Mouse (Mus musculus): Measurements from ENCODE around the gene Galns. TPM values are rescaled to one million over a fixed set of nuclear protein-coding genes. Genes with fewer than 3 reads are reported as not detected.

Gene Galns
- total and polyA plus RNA-seq, 3 experiments = 16.4 to 25.6 (median 25.6) TPM

GRCm38 (mm10) chr8:122654768-122655167 is 43.5 kb upstream of the Galns start:
- Histone ChIP-seq H3K27ac (ENCODE audit: insufficient read depth, low read depth) (no peak overlapping the region), H3K4me2 (ENCODE audit: insufficient read depth, low read depth, poor library complexity, severe bottlenecking) (no peak overlapping the region), H3K9ac (ENCODE audit: insufficient read depth, low read depth) (no peak overlapping the region), H3K36me3 (replicated peaks in 1 of 2; ENCODE audit: control insufficient read depth in 1 of 2, insufficient read depth in 1 of 2, low read length in 1 of 2) (peaks cover 24 to 100% of the 10 kb centered on the region in 2 experiments), H3K4me1 (ENCODE audit: control insufficient read depth in 1 of 2, insufficient read depth in 2 of 2) (peaks cover 11 to 46% of the 10 kb centered on the region in 2 experiments), H3K4me3 (replicated peaks in 1 of 3; ENCODE audit: low read depth in 2 of 3, low read length in 2 of 3, poor library complexity in 1 of 3) (no peak overlapping the region), H3K27me3 (replicated peaks) (no peaks in the 10 kb centered on the region), H3K79me2 (replicated peaks; ENCODE audit: control insufficient read depth, extremely low read depth, insufficient read depth, poor library complexity, severe bottlenecking) (no peaks in the 10 kb centered on the region; the same call in 1 of the 2 replicates), H3K9me3 (replicated peaks; ENCODE audit: low read length) (no peaks in the 10 kb centered on the region)
- DNase-seq (ENCODE audit: extremely low read depth) = no peak
- in situ Hi-C loops (cut with MboI; ENCODE audit: low pct_ligation_motif_present, low pct_unique_long_range_greater_than_20kb, low sequenced_read_pairs) = no loop called here
- TF ChIP-seq TBP (conservative IDR thresholded peaks at IDR 0.05; ENCODE audit: low read depth, low read length) (no peak), RCOR1 (conservative IDR thresholded peaks at IDR 0.05; ENCODE audit: low read depth, low read length) (no peak), POLR2A (IDR thresholded peaks at IDR 0.05; ENCODE audit: low read depth, low read length) (no peak), MXI1 (IDR thresholded peaks at IDR 0.05; ENCODE audit: low read depth, low read length) (no peak), TCF12 (IDR thresholded peaks at IDR 0.05; ENCODE audit: low read depth, low read length) (no peak), IRF4 (IDR thresholded peaks at IDR 0.05; ENCODE audit: low read depth, low read length) (no peak), HCFC1 (IDR thresholded peaks at IDR 0.05; ENCODE audit: low read depth, low read length) (no peak), MAFK (IDR thresholded peaks at IDR 0.05; ENCODE audit: insufficient replicate concordance, low read length) (no peak), USF1 (IDR thresholded peaks at IDR 0.05; ENCODE audit: low read depth, low read length) (no peak), NELFE (IDR thresholded peaks at IDR 0.05; ENCODE audit: low read depth, low read length) (no peak), ZC3H11A (IDR thresholded peaks at IDR 0.05; ENCODE audit: low read depth, low read length) (no peak), UBTF (IDR thresholded peaks at IDR 0.05; ENCODE audit: low read depth, low read length) (no peak), ELF1 (IDR thresholded peaks at IDR 0.05; ENCODE audit: low read depth, low read length) (no peak), SIN3A (IDR thresholded peaks at IDR 0.05; ENCODE audit: low read length) (no peak), CTCF (conservative IDR thresholded peaks at IDR 0.05 in 1 of 2, IDR thresholded peaks at IDR 0.05 in 1 of 2; ENCODE audit: low read depth in 2 of 2, low read length in 2 of 2) (no peak), EP300 (IDR thresholded peaks at IDR 0.05; ENCODE audit: low read length) (no peak)
- dilution Hi-C loops (cut with MboI; ENCODE audit: extremely low pct_ligation_motif_present, extremely low pct_unique_long_range_greater_than_20kb, low sequenced_read_pairs) = no loop called here

GRCm38 (mm10) chr8:122652643-122653042 is 41.4 kb upstream of the Galns start:
- no peaks in the 10 kb centered on the region for H3K27me3 ChIP-seq (replicated peaks)
- no peak overlapping the region for H3K4me2 ChIP-seq (ENCODE audit: insufficient read depth, low read depth, poor library complexity, severe bottlenecking)
- H3K36me3 ChIP-seq (replicated peaks in 1 of 2; ENCODE audit: control insufficient read depth in 1 of 2, insufficient read depth in 1 of 2, low read length in 1 of 2) = peaks cover 35 to 100% of the 10 kb centered on the region in 2 experiments
- TF ChIP-seq ZKSCAN1 (IDR thresholded peaks at IDR 0.05; ENCODE audit: borderline replicate concordance, low read depth, low read length) (no peak), PAX5 (IDR thresholded peaks at IDR 0.05; ENCODE audit: low read length) (no peak), POLR2AphosphoS2 (IDR thresholded peaks at IDR 0.05; ENCODE audit: low read depth, low read length) (no peak), POLR2A (IDR thresholded peaks at IDR 0.05; ENCODE audit: low read depth, low read length) (no peak), TBP (conservative IDR thresholded peaks at IDR 0.05; ENCODE audit: low read depth, low read length) (no peak), ZNF384 (IDR thresholded peaks at IDR 0.05; ENCODE audit: low read depth, low read length) (no peak), NRF1 (IDR thresholded peaks at IDR 0.05; ENCODE audit: low read depth, low read length) (no peak), MAX (IDR thresholded peaks at IDR 0.05; ENCODE audit: low read length) (no peak), MYC (IDR thresholded peaks at IDR 0.05; ENCODE audit: low read depth, low read length) (no peak), USF2 (conservative IDR thresholded peaks at IDR 0.05; ENCODE audit: low read depth, low read length) (no peak), USF1 (IDR thresholded peaks at IDR 0.05; ENCODE audit: low read depth, low read length) (no peak)
- in situ Hi-C loops (cut with MboI; ENCODE audit: low pct_ligation_motif_present, low pct_unique_long_range_greater_than_20kb, low sequenced_read_pairs) = no loop called here
- no peak for DNase-seq (ENCODE audit: extremely low read depth)
- dilution Hi-C loops (cut with MboI; ENCODE audit: extremely low pct_ligation_motif_present, extremely low pct_unique_long_range_greater_than_20kb, low sequenced_read_pairs) = no loop called here
- no peaks in the 10 kb centered on the region; the same call in 1 of the 2 replicates for H3K79me2 ChIP-seq (replicated peaks; ENCODE audit: control insufficient read depth, extremely low read depth, insufficient read depth, poor library complexity, severe bottlenecking)
- peaks cover 11 to 46% of the 10 kb centered on the region in 2 experiments for H3K4me1 ChIP-seq (ENCODE audit: control insufficient read depth in 1 of 2, insufficient read depth in 2 of 2)
- no peak overlapping the region for H3K9ac ChIP-seq (ENCODE audit: insufficient read depth, low read depth)
- no peaks in the 10 kb centered on the region for H3K9me3 ChIP-seq (replicated peaks; ENCODE audit: low read length)
- H3K4me3 ChIP-seq (replicated peaks in 1 of 3; ENCODE audit: low read depth in 2 of 3, low read length in 2 of 3, poor library complexity in 1 of 3) = no peak overlapping the region
- no peak overlapping the region for H3K27ac ChIP-seq (ENCODE audit: insufficient read depth, low read depth)
